31 mouse cellular contexts compared by ENCODE assay signal in genomic region chr15:81175633-81176032, GRCm38 (mm10). TPM values are rescaled to one million over a fixed set of nuclear protein-coding genes. Genes with fewer than 3 reads are reported as not detected.
A peak's percentile ranks its signal among the peaks of the same experiment; 100 is the strongest.
DNase-seq lines count a peak whose midpoint lies in the region; ATAC-seq and TF ChIP-seq lines count a peak whose summit lies in the region.
"Had no signal": no experiment of that assay in that cellular context is flagged by ENCODE, and none has a peak within 500 bp of the region (broad histone marks: within the 10 kb centered on the region; RNA-seq: fewer than 3 reads in every experiment).

No protein-coding gene starts in this region.

- peak; percentile 61 for DNase-seq in lung, postnatal 0 days (ENCODE audit: low spot score)
- DNase-seq in lung, postnatal 4 days = no peak
- DNase-seq in NIH3T3 (ENCODE audit: low read depth) = peak; percentile 46
- no peak for DNase-seq in stomach, postnatal 0 days (ENCODE audit: low spot score)
- no peak for DNase-seq in gastrocnemius, adult 18-20 months (ENCODE audit: low spot score)
- DNase-seq in cerebellum, postnatal 4 days (ENCODE audit: low spot score in 2 of 2) = no peak
- DNase-seq: adrenal gland, postnatal 10 days; adrenal gland, postnatal 36 days; cerebellum, adult 11 months; cerebellum, adult 2 months; cerebellum, adult 9-11 months; cerebellum, postnatal 25 days; embryo, embryonic 11 days; gastrocnemius, adult 2 months; gastrocnemius, postnatal 14 days; heart, adult 11 months; heart, postnatal 10 days; heart, postnatal 36 days had no signal

- no peak overlapping the region for H3K9ac ChIP-seq in lung, postnatal 0 days (replicated peaks; ENCODE audit: low read depth)
- H3K9ac ChIP-seq in stomach, postnatal 0 days (ENCODE audit: low read length) = no peak overlapping the region
- no peak overlapping the region for H3K9ac ChIP-seq in intestine, embryonic 15.5 days
- H3K9ac ChIP-seq: embryonic facial prominence, embryonic 13.5 days; forebrain, embryonic 13.5 days; hindbrain, embryonic 13.5 days had no signal

- H3K36me3 ChIP-seq in lung, postnatal 0 days (ENCODE audit: insufficient read depth, low read length) = no peaks in the 10 kb centered on the region
- no peaks in the 10 kb centered on the region for H3K36me3 ChIP-seq in macrophage (ENCODE audit: inconsistent target)
- H3K36me3 ChIP-seq in stomach, postnatal 0 days (ENCODE audit: control insufficient read depth, insufficient read depth, low read length) = no peaks in the 10 kb centered on the region
- no peaks in the 10 kb centered on the region for H3K36me3 ChIP-seq in intestine, embryonic 15.5 days

- TF ChIP-seq EP300 in lung, postnatal 0 days (IDR thresholded peaks at IDR 0.05) = peak; percentile 56
- TF ChIP-seq EP300 in stomach, postnatal 0 days (optimal IDR thresholded peaks at IDR 0.05) = no peak

- H3K4me1 ChIP-seq in lung, postnatal 0 days (ENCODE audit: insufficient read depth, low read depth, low read length) = no peaks in the 10 kb centered on the region; the same call in 1 of the 2 replicates
- H3K4me1 ChIP-seq in stomach, postnatal 0 days (replicated peaks; ENCODE audit: control insufficient read depth, insufficient read depth) = peaks cover 5% of the 10 kb centered on the region
- peaks cover 13% of the 10 kb centered on the region; the same call in 1 of the 2 replicates for H3K4me1 ChIP-seq in intestine, embryonic 15.5 days (replicated peaks)
- H3K4me1 ChIP-seq: embryonic facial prominence, embryonic 10.5 days; forebrain, embryonic 10.5 days; hindbrain, embryonic 10.5 days had no signal

- H3K4me2 ChIP-seq in lung, postnatal 0 days (replicated peaks; ENCODE audit: low read depth, low read length) = no peak overlapping the region
- no peak overlapping the region for H3K4me2 ChIP-seq in stomach, postnatal 0 days (replicated peaks; ENCODE audit: low read depth)
- no peak overlapping the region for H3K4me2 ChIP-seq in intestine, embryonic 15.5 days (replicated peaks)
- H3K4me2 ChIP-seq: embryonic facial prominence, embryonic 13.5 days; forebrain, embryonic 13.5 days; hindbrain, embryonic 13.5 days had no signal

- TF ChIP-seq CTCF in lung, postnatal 0 days (IDR thresholded peaks at IDR 0.05) = no peak
- TF ChIP-seq CTCF in stomach, postnatal 0 days (IDR thresholded peaks at IDR 0.05; ENCODE audit: low read depth) = no peak

- peaks cover 99% of the 10 kb centered on the region for H3K79me2 ChIP-seq in macrophage (ENCODE audit: inconsistent target)

- WGBS in lung, postnatal 0 days = 63% methylated on average over 3 of the region's 3 CpGs
- 93% methylated on average over 3 of the region's 3 CpGs for WGBS in macrophage (ENCODE audit: missing documents)
- WGBS in stomach, postnatal 0 days = 63% methylated on average over 3 of the region's 3 CpGs
- WGBS in intestine, embryonic 15.5 days = 76% methylated on average over 3 of the region's 3 CpGs

- no peaks in the 10 kb centered on the region for H3K27me3 ChIP-seq in lung, postnatal 0 days (replicated peaks; ENCODE audit: insufficient read depth, low read length)
- H3K27me3 ChIP-seq in stomach, postnatal 0 days (ENCODE audit: control insufficient read depth, insufficient read depth, low read length) = no peaks in the 10 kb centered on the region
- no peaks in the 10 kb centered on the region for H3K27me3 ChIP-seq in intestine, embryonic 15.5 days (replicated peaks)
- H3K27me3 ChIP-seq: embryonic facial prominence, embryonic 13.5 days; forebrain, embryonic 13.5 days; hindbrain, embryonic 13.5 days; Patski had no signal

- peak; percentile 64 for ATAC-seq in lung, postnatal 0 days
- ATAC-seq in stomach, postnatal 0 days (ENCODE audit: low FRiP score, low TSS enrichment) = peak; percentile 50; the same call in 1 of the 2 replicates
- no peak for ATAC-seq in intestine, embryonic 15.5 days
- ATAC-seq: forebrain, embryonic 13.5 days; forebrain, embryonic 16.5 days; hindbrain, embryonic 16.5 days; intestine, embryonic 16.5 days; Patski had no signal

- H3K27ac ChIP-seq in lung, postnatal 0 days (ENCODE audit: low read length) = no peak overlapping the region
- H3K27ac ChIP-seq in macrophage = peak overlapping the region; percentile 89
- no peak overlapping the region for H3K27ac ChIP-seq in stomach, postnatal 0 days (replicated peaks)
- H3K27ac ChIP-seq in intestine, embryonic 15.5 days = no peak overlapping the region
- H3K27ac ChIP-seq: embryonic facial prominence, embryonic 10.5 days; embryonic facial prominence, embryonic 13.5 days; forebrain, embryonic 10.5 days; forebrain, embryonic 13.5 days; gastrocnemius, adult 2 months; hindbrain, embryonic 10.5 days; hindbrain, embryonic 13.5 days had no signal

- no peak overlapping the region for H3K4me3 ChIP-seq in lung, postnatal 0 days (ENCODE audit: low read depth, low read length)
- H3K4me3 ChIP-seq in macrophage (ENCODE audit: inconsistent target) = no peak overlapping the region
- H3K4me3 ChIP-seq in stomach, postnatal 0 days (ENCODE audit: low read depth, low read length) = no peak overlapping the region
- H3K4me3 ChIP-seq in intestine, embryonic 15.5 days (replicated peaks) = no peak overlapping the region
- H3K4me3 ChIP-seq: embryonic facial prominence, embryonic 10.5 days; embryonic facial prominence, embryonic 13.5 days; forebrain, embryonic 10.5 days; forebrain, embryonic 13.5 days; gastrocnemius, adult 2 months; hindbrain, embryonic 10.5 days; hindbrain, embryonic 13.5 days had no signal

- H3K9me3 ChIP-seq in lung, postnatal 0 days (ENCODE audit: low read length) = no peaks in the 10 kb centered on the region
- no peaks in the 10 kb centered on the region for H3K9me3 ChIP-seq in stomach, postnatal 0 days (ENCODE audit: control insufficient read depth, low read length)
- H3K9me3 ChIP-seq in intestine, embryonic 15.5 days = no peaks in the 10 kb centered on the region
- H3K9me3 ChIP-seq: embryonic facial prominence, embryonic 10.5 days; embryonic facial prominence, embryonic 13.5 days; forebrain, embryonic 10.5 days; forebrain, embryonic 13.5 days; hindbrain, embryonic 10.5 days; hindbrain, embryonic 13.5 days had no signal

RNA-seq across cellular contexts. Expression of gene Mrtfa, which starts 14.9 kb away (rescaled TPM):
- polyA plus RNA-seq in lung, postnatal 0 days (2015; fragmentation: Nextera tagmentation; extraction: Ambion mirVana) = 13.5 and 13.9 TPM in 2 replicates
- 100 to 1,000 TPM; 109 to 706 (median 261) TPM for total RNA-seq in macrophage (2018; cell fraction: chromatin; rRNA removed)
- 10 to 100 TPM; 42.3 to 93.8 (median 61.3) TPM for total RNA-seq in macrophage (2018; cell fraction: cytosol; rRNA removed)
- 100 to 1,000 TPM in 23 of 26 experiments, 10 to 100 TPM in 3; 69.7 to 321 (median 147) TPM for total RNA-seq in macrophage (2018; cell fraction: nucleus; rRNA removed)
- polyA plus RNA-seq in macrophage (2018) = 27.7 to 61.9 TPM (median 51.4 TPM) in 3 replicates
- 12.6 and 14.3 TPM in 2 replicates for polyA plus RNA-seq in stomach, postnatal 0 days (2015; fragmentation: Nextera tagmentation; extraction: Ambion mirVana)
- total RNA-seq in gastrocnemius, adult 18-20 months (2021) = 10 to 100 TPM; 17.5 to 17.7 TPM
- polyA plus RNA-seq in intestine, embryonic 15.5 days (2015; fragmentation: Nextera tagmentation; extraction: Ambion mirVana) = 16.0 and 18.0 TPM in 2 replicates

RNA-seq across cellular contexts. Expression of gene Mchr1, which starts 59.7 kb away (rescaled TPM):
- 1.6 and 3.3 TPM in 2 replicates for polyA plus RNA-seq in lung, postnatal 0 days (2015; fragmentation: Nextera tagmentation; extraction: Ambion mirVana)
- total RNA-seq in macrophage (2018; cell fraction: chromatin; rRNA removed) = not detected
- not detected for total RNA-seq in macrophage (2018; cell fraction: cytosol; rRNA removed)
- not detected for total RNA-seq in macrophage (2018; cell fraction: nucleus; rRNA removed)
- polyA plus RNA-seq in macrophage (2018) = not detected in 3 replicates
- polyA plus RNA-seq in stomach, postnatal 0 days (2015; fragmentation: Nextera tagmentation; extraction: Ambion mirVana) = 3.0 and 4.9 TPM in 2 replicates
- 1 to 10 TPM; 1.5 to 3.3 TPM for total RNA-seq in gastrocnemius, adult 18-20 months (2021)
- 0.88 and 1.0 TPM in 2 replicates for polyA plus RNA-seq in intestine, embryonic 15.5 days (2015; fragmentation: Nextera tagmentation; extraction: Ambion mirVana)
- total RNA-seq: heart, postnatal 10 days; heart, postnatal 36 days had no signal
- polyA plus RNA-seq: forebrain, embryonic 10.5 days; heart, embryonic 14.5 days had no signal

Comparison
In these comparisons a context has a peak if more than half of its experiments do, and no peak if none do; other contexts are left out.
1. DNase-seq: peak in lung, postnatal 0 days (single experiment) and NIH3T3 (single experiment); none in lung, postnatal 4 days (0 of 2), stomach, postnatal 0 days (single experiment), gastrocnemius, adult 18-20 months (single experiment) and cerebellum, postnatal 4 days (0 of 2).